Mouse (Mus musculus) activated CD4-positive, CD25-positive, alpha-beta regulatory T cell, adult 4 months (primary cell): ENCODE results near the gene Zfp46. TPM values are rescaled to one million over a fixed set of nuclear protein-coding genes. Genes with fewer than 3 reads are reported as not detected.

Source experiments
- ATAC-seq: one replicate; pipeline ENCODE4 v1.8.0; 2017
- polyA plus RNA-seq, 2 experiments: library from polyadenylated mRNA; unstranded; fragments of 100-300 nt; shearing (Covaris generic); gene quantifications; one replicate each; pipeline ENCODE4 v1.2.1; 2017

Zfp46 gene
- 1 to 10 TPM; 9.4 to 9.5 TPM for polyA plus RNA-seq

DNA sequence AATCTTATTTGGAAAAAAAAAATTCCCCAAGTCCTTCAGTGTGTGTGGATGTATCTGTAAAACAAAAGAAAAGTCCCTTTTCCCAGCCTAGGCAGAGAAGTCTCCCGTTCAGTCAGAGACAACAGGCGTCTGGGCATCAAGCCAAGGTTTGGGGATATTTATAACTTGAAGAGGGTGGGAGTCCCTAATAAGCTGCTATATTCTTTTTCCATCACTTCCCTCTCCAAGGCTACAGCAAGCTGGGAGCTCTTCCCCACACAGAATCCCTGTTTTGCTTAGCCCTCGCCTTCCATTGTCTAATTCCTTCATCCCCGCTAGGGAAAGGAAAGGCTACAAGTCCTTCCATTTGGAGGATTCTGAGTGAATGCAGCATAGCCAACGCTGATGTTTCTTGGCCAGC lies at the start of gene Zfp46:
Gene Zfp46, plus strand, starts transcription at position 229 of the 400 bp plus-strand sequence.
- no peak for ATAC-seq

- no peak for ATAC-seq
Observed at GRCm38 (mm10) chr4:136238669-136239068, 45.8 kb upstream of the Zfp46 start.

DNA sequence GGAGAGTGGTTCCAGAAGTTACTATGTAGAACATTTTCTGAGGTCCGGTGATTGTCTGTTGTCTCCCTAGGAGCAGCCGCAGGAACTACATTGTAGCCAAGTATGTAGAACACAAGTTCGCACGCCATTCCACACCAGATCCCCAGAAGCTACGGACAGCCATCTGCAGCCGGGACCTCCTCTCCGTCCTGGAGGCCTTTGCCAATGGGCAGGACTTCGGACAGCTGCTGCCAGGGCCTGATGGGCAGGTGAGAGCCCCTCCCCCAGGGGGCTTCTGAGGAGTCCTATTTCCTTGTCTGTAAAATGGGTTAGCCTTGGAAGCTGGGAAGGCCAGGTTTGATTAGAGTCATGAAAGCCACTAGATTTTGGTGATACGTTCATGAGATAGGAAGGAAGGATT lies 45.4 kb upstream of the Zfp46 start:
- no peak for ATAC-seq

- ATAC-seq, result peak; percentile 57
Observed at GRCm38 (mm10) chr4:136239622-136240021, 44.9 kb upstream of the Zfp46 start.

- no peak for ATAC-seq
Observed at GRCm38 (mm10) chr4:136240123-136240522, 44.4 kb upstream of the Zfp46 start.

GRCm38 (mm10) chr4:136240955-136241354 lies 43.5 kb upstream of the Zfp46 start:
- ATAC-seq, result no peak

DNA sequence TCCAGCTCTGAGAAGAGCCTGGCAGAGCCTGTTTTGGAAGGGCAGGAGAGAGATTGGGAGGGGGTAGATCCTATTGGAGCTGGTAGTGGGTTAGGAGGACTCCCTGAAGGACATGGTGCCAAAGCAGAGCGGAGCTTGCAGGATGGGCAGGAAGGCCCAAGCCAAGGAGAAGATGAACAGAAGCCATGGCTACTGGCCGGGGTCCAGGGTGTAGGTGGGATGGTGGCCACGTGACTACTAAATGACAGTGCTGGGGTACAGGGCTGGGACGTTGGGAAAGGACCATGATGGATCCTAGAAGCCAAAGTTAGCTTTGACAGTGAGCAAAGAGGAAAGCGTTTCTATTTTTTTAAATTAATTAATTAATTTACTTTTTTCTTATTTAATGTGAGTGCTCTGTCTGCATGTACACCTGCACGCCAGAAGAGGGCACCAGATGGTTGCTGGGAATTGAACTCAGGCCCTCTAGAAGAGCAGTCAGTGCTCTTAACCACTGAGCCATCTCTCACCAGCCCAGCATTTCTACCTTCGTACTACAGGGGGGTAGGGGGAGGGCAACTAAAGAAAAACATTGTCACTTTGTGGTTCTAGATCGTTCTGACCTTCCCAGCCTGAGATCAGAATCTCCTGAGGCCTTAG lies 42.3 kb upstream of the Zfp46 start:
- ATAC-seq, result no peak

GRCm38 (mm10) chr4:136242728-136243127 lies 41.8 kb upstream of the Zfp46 start:
- no peak for ATAC-seq

- ATAC-seq, result no peak
Observed at GRCm38 (mm10) chr4:136244208-136244607, 40.3 kb upstream of the Zfp46 start.

DNA sequence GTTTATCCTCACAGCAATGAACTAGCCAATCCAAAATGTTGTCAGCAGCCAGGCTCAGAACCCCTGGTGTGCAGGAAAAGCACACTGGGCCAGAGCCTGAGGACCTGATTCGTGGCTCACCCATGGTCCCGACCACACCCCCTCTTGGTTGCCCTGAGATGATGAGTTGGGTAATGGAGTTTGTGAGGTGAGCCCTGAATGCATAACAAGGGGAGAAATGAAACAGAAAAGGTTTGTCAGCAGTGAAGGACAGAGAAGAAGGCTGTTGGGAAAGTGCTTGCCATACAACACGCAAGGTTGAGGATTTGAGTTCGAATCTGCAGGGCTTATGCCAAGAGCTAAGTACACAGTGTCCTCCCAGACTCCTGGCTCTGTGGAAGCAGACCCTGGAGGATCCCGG lies 38.8 kb upstream of the Zfp46 start:
- no peak for ATAC-seq

GRCm38 (mm10) chr4:136246568-136246969 lies 37.9 kb upstream of the Zfp46 start:
- no peak for ATAC-seq

GRCm38 (mm10) chr4:136247386-136247728 lies 37.1 kb upstream of the Zfp46 start:
- no peak for ATAC-seq

- ATAC-seq, result no peak
Observed at GRCm38 (mm10) chr4:136247729-136248463, 36.6 kb upstream of the Zfp46 start, which contains the start of gene Tcea3. Gene Tcea3, plus strand, starts transcription at chr4:136247729.

- ATAC-seq, result no peak
Observed at GRCm38 (mm10) chr4:136248464-136249331, 35.8 kb upstream of the Zfp46 start.

DNA sequence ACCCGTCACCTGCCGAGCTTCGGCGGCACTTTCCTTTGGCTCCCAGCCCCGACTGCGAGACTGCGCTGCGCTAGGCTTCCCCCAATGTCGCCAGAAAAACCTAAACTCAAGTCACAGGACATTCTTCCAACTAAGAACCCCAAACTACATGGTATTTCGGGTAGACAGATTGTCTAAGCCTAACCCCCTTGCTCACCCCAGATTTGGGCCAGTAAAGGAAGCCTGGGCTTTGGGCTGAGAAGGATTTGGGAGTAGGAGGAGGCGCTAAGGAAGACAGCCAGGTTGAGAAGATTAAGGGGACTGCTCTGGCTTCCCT lies 35.2 kb upstream of the Zfp46 start:
- no peak for ATAC-seq

DNA sequence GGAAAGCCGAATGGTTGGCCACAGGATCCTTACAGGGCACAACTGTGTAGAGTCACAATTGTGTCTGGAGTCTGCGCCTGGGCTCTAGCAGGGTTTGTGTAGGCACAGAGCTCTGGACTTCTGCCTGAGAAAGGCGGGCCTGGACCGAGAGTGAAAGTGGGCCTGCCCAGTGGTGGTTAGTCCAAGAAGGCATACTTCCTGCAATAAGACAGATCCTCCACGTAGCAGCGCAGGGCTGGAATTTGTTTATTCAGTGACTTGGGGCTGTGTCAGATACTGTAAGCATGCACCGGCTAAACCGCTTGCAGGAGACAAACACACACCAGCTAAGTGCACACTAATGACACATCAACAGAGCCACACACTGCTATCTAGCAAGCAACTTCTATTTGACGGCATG lies 34.7 kb upstream of the Zfp46 start:
- ATAC-seq, result no peak

- ATAC-seq, result no peak
Observed at GRCm38 (mm10) chr4:136255919-136256318, 28.6 kb upstream of the Zfp46 start.

DNA sequence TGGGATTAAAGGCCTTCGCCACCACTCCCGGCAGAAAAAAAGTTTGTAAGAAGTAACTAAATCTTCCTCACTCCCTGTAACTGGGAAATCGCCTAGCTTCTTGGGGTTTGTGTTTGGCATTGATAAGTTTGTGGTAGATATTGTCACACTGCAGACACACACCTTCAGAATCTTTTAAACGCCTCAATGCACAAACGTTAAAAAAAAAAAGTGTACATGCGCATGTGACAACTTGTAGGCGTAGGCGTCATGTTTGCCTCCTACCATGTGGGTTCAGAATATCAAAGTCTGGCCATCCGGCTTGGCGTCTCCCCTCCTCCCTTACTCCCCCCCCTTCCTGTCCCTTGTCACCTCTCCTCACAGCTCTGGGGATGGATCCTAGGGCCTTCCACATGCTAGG lies 27.8 kb upstream of the Zfp46 start:
- ATAC-seq, result no peak

DNA sequence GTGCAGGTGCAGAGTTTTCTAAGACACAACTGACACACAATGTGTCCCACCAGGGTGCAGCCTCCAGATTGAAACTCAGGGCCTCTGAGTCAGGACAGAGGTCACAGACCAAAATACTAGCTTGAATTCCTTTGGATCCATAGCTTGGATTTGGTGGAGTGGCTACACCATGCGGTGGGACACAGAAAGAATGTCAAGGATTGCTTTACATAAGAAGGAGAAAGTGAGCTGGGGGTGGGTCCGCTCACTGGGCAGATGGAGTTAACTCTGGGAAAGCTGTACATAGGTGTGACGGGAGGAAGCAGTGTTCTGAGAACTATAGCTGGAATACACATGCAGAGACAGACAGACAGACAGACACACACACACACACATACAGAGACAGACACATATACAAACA lies 24.6 kb upstream of the Zfp46 start:
- no peak for ATAC-seq

DNA sequence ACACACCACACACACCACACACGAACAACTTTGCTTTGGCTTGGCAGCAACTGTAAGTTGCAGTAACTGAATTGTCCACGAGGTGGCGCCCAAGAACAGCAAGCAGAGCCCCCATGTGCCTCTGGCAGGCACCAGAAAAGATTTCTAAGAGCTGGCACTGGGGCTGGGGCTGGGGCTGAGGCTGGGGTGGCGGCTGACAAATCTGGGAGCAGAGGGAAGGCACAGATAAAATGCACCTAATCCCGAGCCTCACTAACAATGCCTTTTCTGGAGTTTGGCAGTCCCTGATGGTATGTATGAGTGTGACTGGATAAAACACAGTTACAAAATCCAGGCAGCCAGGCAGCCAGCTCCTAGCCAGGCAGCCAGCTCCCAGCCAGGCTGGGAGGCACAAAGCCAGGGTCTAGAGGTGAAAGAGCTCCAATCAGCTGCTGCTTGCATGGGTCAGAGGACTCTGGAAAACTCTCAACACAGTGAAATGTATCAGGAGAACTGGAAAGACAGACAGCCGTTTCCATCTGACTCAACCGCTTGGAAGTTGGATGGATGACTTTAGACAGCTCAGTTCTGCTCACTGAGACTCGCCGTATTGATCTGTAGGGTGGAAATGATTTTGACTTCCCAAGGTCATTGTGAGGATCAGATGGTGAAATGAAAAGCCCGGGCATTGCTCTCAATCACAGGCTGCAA lies 23.8 kb upstream of the Zfp46 start:
- ATAC-seq, result no peak

- ATAC-seq, result no peak
Observed at GRCm38 (mm10) chr4:136261912-136262311, 22.6 kb upstream of the Zfp46 start.

DNA sequence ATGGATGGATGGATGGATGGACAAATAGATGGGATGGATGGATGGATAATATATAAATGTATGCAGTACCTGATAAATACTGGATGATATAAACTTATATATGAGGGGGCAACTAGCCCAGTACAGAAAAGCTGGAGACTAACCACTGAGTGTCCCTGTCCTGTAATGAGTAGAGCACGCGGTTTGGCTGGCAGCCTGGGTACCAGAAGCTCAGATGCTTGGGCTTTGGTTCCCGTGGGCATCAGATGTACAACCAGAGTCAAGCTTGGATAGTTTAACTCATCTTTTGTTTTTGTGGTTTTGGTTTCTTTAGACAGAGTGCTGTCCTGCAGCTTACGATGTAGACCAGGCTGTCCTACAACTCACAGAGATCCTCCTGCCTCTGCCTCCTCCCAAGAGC lies 20.9 kb upstream of the Zfp46 start:
- no peak for ATAC-seq

DNA sequence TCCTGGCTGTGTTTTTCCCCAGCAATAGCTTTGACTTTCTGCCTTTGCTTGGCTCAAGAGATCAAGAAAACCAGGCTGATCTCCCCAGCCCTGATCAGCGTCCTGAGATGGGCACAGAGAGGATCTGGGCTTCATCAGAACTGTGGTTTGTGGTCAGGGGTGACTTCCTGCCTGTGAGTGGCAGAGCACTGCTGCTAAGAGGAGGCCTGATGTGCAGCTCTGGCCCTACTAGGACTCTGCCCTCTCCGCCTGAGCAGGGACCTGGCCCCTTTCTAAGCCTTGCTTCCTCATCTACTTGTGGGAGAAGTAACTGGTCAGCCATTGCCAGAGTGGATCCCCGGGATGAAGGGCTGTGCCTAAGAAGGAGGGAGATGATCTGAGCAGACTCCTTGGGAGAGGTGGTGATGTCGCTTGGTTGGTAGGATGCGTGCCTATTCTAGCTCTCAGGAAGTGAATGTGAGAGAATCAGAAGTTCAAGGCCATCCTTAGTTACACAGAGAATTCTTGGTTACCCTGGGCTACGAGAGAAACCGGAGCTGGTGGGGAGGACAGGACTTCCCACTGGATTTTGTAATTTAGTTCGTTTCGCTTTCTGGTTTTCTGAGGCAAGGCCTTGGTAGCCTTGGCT lies 17.7 kb upstream of the Zfp46 start:
- ATAC-seq, result peak; percentile 96
